Mouse (Mus musculus) myocyte (in vitro differentiated cells): ENCODE measurements around the gene Hipk2.

Experiments used
- CEBPB ChIP-seq: IDR thresholded peaks from 2 replicates; pipeline ENCODE4 v1.6.1; 2011; ENCODE audit warnings: mild to moderate bottlenecking, moderate library complexity; ENCODE audit not compliant: poor library complexity, insufficient read depth, severe bottlenecking
- E2F4 ChIP-seq: IDR thresholded peaks from one replicate; pipeline ENCODE4 v1.6.1; 2011; ENCODE audit warnings: mild to moderate bottlenecking, control low read depth, moderate library complexity; ENCODE audit not compliant: insufficient read depth
- MAX ChIP-seq: IDR thresholded peaks from one replicate; pipeline ENCODE4 v1.6.1; 2011; ENCODE audit warnings: low read depth, mild to moderate bottlenecking, control low read depth
- POLR2A ChIP-seq: IDR thresholded peaks from one replicate; pipeline ENCODE4 v1.6.1; 2011; ENCODE audit warnings: low read depth, mild to moderate bottlenecking, control low read depth, moderate library complexity; ENCODE audit not compliant: insufficient read length
- POLR2AphosphoS2 ChIP-seq: IDR thresholded peaks from one replicate; pipeline ENCODE4 v1.6.1; 2011; ENCODE audit warnings: low read depth, control low read depth; ENCODE audit not compliant: insufficient read length
- REST ChIP-seq: IDR thresholded peaks from one replicate; pipeline ENCODE4 v1.6.1; 2011; ENCODE audit warnings: mild to moderate bottlenecking, control low read depth, moderate library complexity; ENCODE audit not compliant: insufficient read depth, insufficient read length
- SRF ChIP-seq: IDR thresholded peaks from one replicate; pipeline ENCODE4 v1.6.1; 2011; ENCODE audit warnings: low read depth; ENCODE audit not compliant: control insufficient read depth, insufficient read length
- TCF12 ChIP-seq: IDR thresholded peaks from one replicate; pipeline ENCODE4 v1.6.1; 2011; ENCODE audit warnings: mild to moderate bottlenecking, control low read depth; ENCODE audit not compliant: poor library complexity, insufficient read depth, severe bottlenecking
- TCF3 ChIP-seq: IDR thresholded peaks from one replicate; pipeline ENCODE4 v1.6.1; 2011; ENCODE audit warnings: low read depth, control low read depth; ENCODE audit not compliant: insufficient read length
- USF1 ChIP-seq: IDR thresholded peaks from one replicate; pipeline ENCODE4 v1.6.1; 2011; ENCODE audit warnings: low read depth, mild to moderate bottlenecking, control low read depth, moderate library complexity

DNA sequence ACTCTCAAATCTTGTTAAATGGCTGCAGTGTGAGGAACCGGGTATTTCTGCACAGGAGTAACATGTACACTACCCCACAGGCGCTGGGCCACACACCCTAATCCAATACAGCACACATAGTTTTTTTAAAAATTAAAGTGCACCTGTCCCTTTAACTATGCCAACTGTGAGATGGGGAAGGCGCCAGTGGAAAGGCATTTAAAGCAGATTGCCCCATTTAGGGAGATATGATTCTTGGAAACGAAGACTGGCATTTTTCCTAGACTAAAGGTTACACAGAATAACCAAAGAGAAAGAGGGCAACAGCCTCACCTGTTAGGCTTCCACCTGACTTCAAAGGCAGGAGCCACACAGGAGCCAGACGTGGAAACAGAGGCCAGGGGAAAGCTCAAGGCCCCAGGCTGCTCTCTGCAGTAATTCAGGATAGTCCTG is 22.4 kb downstream of the Hipk2 start:
- TF ChIP-seq MAX (no peak), E2F4 (no peak), REST (no peak), POLR2AphosphoS2 (no peak), POLR2A (no peak), TCF3 (no peak), USF1 (no peak), CEBPB (no peak), SRF (no peak), TCF12 (no peak)
